Mouse (Mus musculus) lung, postnatal 0 days (tissue): Measurements from ENCODE around the gene Hist1h4a. TPM values are rescaled to one million over a fixed set of nuclear protein-coding genes. Genes with fewer than 3 reads are reported as not detected.

Experiments
- ATAC-seq: fragments of 200-750 bp; cut with Nextera tagmentation; 2 replicates; pipeline ENCODE4 v1.8.0; 2017; ENCODE audit warnings: moderate library complexity
- DNase-seq: peaks from one replicate; pipeline ENCODE4 v3.0.0-alpha.2; 2016; ENCODE audit warnings: low spot score
- H3K27ac ChIP-seq: fragments of 300-500 bp; sonication (generic); 2 replicates; pipeline ENCODE4 v1.5.1; 2014; ENCODE audit warnings: antibody characterized with exemption, mild to moderate bottlenecking, low read length, mixed read lengths
- H3K27me3 ChIP-seq: fragments of 300-500 bp; sonication (generic); replicated peaks from 2 replicates; pipeline ENCODE4 v1.6.1; 2014; ENCODE audit warnings: low read length, mixed read lengths; ENCODE audit not compliant: insufficient read depth
- H3K36me3 ChIP-seq: fragments of 300-500 bp; sonication (generic); 2 replicates; pipeline ENCODE4 v1.6.1; 2014; ENCODE audit warnings: low read length, mixed read lengths; ENCODE audit not compliant: insufficient read depth
- H3K4me1 ChIP-seq: fragments of 300-500 bp; sonication (generic); 2 replicates; pipeline ENCODE4 v1.6.1; 2014; ENCODE audit warnings: antibody characterized with exemption, low read depth, low read length, mixed read lengths; ENCODE audit not compliant: insufficient read depth
- H3K4me2 ChIP-seq: fragments of 300-500 bp; sonication (generic); replicated peaks from 2 replicates; pipeline ENCODE4 v1.6.1; 2014; ENCODE audit warnings: low read depth, mild to moderate bottlenecking, low read length, moderate library complexity, mixed read lengths
- H3K4me3 ChIP-seq: fragments of 300-500 bp; sonication (generic); 2 replicates; pipeline ENCODE4 v1.5.1; 2014; ENCODE audit warnings: low read depth, low read length
- H3K9ac ChIP-seq: fragments of 300-500 bp; sonication (generic); replicated peaks from 2 replicates; pipeline ENCODE4 v1.6.1; 2014; ENCODE audit warnings: low read depth, mild to moderate bottlenecking
- H3K9me3 ChIP-seq: fragments of 300-500 bp; sonication (generic); 2 replicates; pipeline ENCODE4 v1.6.1; 2016; ENCODE audit warnings: low read length, mixed read lengths
- CTCF ChIP-seq: IDR thresholded peaks from 2 replicates; pipeline ENCODE4 v1.5.1; 2016; ENCODE audit warnings: antibody characterized with exemption, mild to moderate bottlenecking
- EP300 ChIP-seq: IDR thresholded peaks from 2 replicates; pipeline ENCODE4 v1.6.1; 2016; ENCODE audit warnings: antibody characterized with exemption, mild to moderate bottlenecking, control low read depth
- WGBS: fragments of 180-500 bp; shearing (Covaris S2); extraction: QIAGEN DNeasy Blood & Tissue Kit; methylation state at CpG from one replicate; pipeline ENCODE4 v1.1.7; 2014; 5-methylcytosine and 5-hydroxymethylcytosine counted together
- polyA plus RNA-seq: library from polyadenylated mRNA; unstranded; fragments of >200 nt; fragmentation: Nextera tagmentation; extraction: Ambion mirVana; gene quantifications from 2 replicates; pipeline ENCODE4 v1.2.1, GENCODE M21; 2015

Hist1h4a gene
- polyA plus RNA-seq, 1 experiment from 2014 or later, result 0.26 TPM

- Histone ChIP-seq H3K27me3 (no peaks in the 10 kb centered on the region), H3K9ac (no peak overlapping the region), H3K36me3 (no peaks in the 10 kb centered on the region), H3K27ac (no peak overlapping the region), H3K4me2 (peak overlapping the region; percentile 55), H3K4me3 (peak overlapping the region; percentile 12; the same call in 1 of the 2 replicates), H3K4me1 (no peaks in the 10 kb centered on the region; the same call in 1 of the 2 replicates), H3K9me3 (no peaks in the 10 kb centered on the region)
- no peak for ATAC-seq
- TF ChIP-seq EP300 (no peak), CTCF (no peak)
- DNase-seq, result no peak
- WGBS, result 1% methylated on average over 16 of the region's 36 CpGs
Observed at GRCm38 (mm10) chr13:23744421-23745380, 16.3 kb downstream of the Hist1h4a start.

DNA sequence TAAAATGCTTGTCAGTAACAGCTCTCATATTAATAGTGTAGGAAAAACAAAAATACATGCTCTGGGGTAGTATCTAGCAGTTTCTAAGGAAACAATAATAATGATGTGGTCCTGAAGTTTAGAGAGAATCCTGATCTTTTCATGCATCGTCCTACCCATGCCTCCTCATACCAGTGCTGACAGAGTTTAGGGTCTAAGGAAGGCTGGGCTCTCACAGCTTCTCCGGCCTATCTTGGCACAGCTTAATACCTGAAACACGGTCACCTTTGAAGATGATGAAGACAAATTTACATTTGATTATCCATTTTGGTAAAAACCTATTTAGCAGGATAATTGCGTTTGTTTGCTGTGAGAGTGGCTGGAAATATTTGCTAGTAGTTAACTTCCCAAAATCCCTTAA lies 17.1 kb downstream of the Hist1h4a start:
- no peak overlapping the region for H3K4me2 ChIP-seq
- no peaks in the 10 kb centered on the region for H3K27me3 ChIP-seq
- no peak for ATAC-seq
- no peak overlapping the region for H3K27ac ChIP-seq
- 24% methylated on average over 4 of the region's 4 CpGs for WGBS
- H3K4me3 ChIP-seq, result no peak overlapping the region
- no peaks in the 10 kb centered on the region for H3K9me3 ChIP-seq
- TF ChIP-seq EP300, result no peak
- no peak for TF ChIP-seq CTCF
- H3K9ac ChIP-seq, result no peak overlapping the region
- DNase-seq, result no peak
- no peaks in the 10 kb centered on the region for H3K36me3 ChIP-seq
- no peaks in the 10 kb centered on the region; the same call in 1 of the 2 replicates for H3K4me1 ChIP-seq

- TF ChIP-seq EP300, result no peak
- TF ChIP-seq CTCF, result no peak
- no peak for ATAC-seq
Observed at GRCm38 (mm10) chr13:23743215-23743614, 17.8 kb downstream of the Hist1h4a start.

GRCm38 (mm10) chr13:23742007-23742406 lies 19.0 kb downstream of the Hist1h4a start:
- no peaks in the 10 kb centered on the region for H3K4me1 ChIP-seq
- H3K4me2 ChIP-seq, result no peak overlapping the region
- H3K9ac ChIP-seq, result no peak overlapping the region
- H3K27ac ChIP-seq, result no peak overlapping the region
- H3K36me3 ChIP-seq, result no peaks in the 10 kb centered on the region
- H3K4me3 ChIP-seq, result no peak overlapping the region
- H3K9me3 ChIP-seq, result no peaks in the 10 kb centered on the region
- DNase-seq (no peak), ATAC-seq (no peak)
- TF ChIP-seq EP300 (no peak), CTCF (no peak)
- no peaks in the 10 kb centered on the region for H3K27me3 ChIP-seq

More at GRCm38 (mm10) chr13:23743215-23743614, 17.8 kb downstream of the Hist1h4a start:
- 84% methylated on average over 5 of the region's 5 CpGs for WGBS
- no peak overlapping the region for H3K9ac ChIP-seq
- H3K4me2 ChIP-seq, result no peak overlapping the region
- H3K9me3 ChIP-seq, result no peaks in the 10 kb centered on the region
- no peak overlapping the region for H3K27ac ChIP-seq
- H3K27me3 ChIP-seq, result no peaks in the 10 kb centered on the region
- no peak overlapping the region for H3K4me3 ChIP-seq
- H3K4me1 ChIP-seq, result no peaks in the 10 kb centered on the region; the same call in 1 of the 2 replicates
- no peak for DNase-seq
- no peaks in the 10 kb centered on the region for H3K36me3 ChIP-seq

- DNase-seq (no peak), ATAC-seq (no peak)
- TF ChIP-seq CTCF, result no peak
- TF ChIP-seq EP300, result no peak
- H3K4me2 ChIP-seq, result peak overlapping the region; percentile 90
- H3K9me3 ChIP-seq, result no peaks in the 10 kb centered on the region
- H3K4me3 ChIP-seq, result peak overlapping the region; percentile 71; the same call in 1 of the 2 replicates
- H3K36me3 ChIP-seq, result no peaks in the 10 kb centered on the region
- WGBS, result 55% methylated on average over 5 of the region's 5 CpGs
- no peak overlapping the region for H3K9ac ChIP-seq
- H3K27me3 ChIP-seq, result no peaks in the 10 kb centered on the region
- H3K4me1 ChIP-seq, result no peaks in the 10 kb centered on the region
- no peak overlapping the region for H3K27ac ChIP-seq
Observed at GRCm38 (mm10) chr13:23740910-23741309, 20.1 kb downstream of the Hist1h4a start.

DNA sequence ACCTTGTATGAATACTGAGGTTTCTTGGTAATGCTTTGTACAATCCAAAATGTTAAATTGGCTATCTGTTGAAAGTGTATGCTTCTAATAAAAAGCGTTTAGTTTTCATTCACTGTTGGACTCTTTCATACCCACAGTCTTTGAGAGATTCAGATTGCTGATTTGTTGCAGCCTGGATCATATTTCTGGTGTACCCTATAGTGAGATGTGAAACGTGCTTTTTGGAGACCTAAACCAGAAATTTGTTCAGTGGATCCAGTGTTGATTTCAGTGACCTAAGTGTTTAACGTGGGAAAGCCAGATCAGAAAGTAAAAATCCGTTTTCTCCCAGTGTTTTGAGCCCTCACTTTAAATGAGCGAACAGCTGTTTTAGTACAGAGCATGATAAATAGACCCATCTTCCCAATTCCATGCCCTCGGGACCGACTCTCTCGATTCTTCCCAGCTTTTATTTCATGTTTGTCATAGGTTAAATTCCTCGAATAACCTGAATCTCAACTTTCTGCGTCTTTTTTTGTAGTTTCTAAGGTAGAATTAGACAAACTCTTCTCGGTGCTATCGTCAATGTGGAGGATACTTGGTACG lies 20.7 kb downstream of the Hist1h4a start:
- H3K27me3 ChIP-seq, result no peaks in the 10 kb centered on the region
- peak overlapping the region; percentile 86 for H3K9ac ChIP-seq
- no peaks in the 10 kb centered on the region for H3K9me3 ChIP-seq
- H3K4me1 ChIP-seq, result no peaks in the 10 kb centered on the region
- H3K4me2 ChIP-seq, result peak overlapping the region; percentile 90
- DNase-seq (no peak), ATAC-seq (no peak)
- TF ChIP-seq EP300 (no peak), CTCF (no peak)
- H3K36me3 ChIP-seq, result no peaks in the 10 kb centered on the region
- H3K4me3 ChIP-seq, result peak overlapping the region; percentile 71
- peak overlapping the region; percentile 97 for H3K27ac ChIP-seq
- 17% methylated on average over 13 of the region's 13 CpGs for WGBS
